In the genomic region with DNA sequence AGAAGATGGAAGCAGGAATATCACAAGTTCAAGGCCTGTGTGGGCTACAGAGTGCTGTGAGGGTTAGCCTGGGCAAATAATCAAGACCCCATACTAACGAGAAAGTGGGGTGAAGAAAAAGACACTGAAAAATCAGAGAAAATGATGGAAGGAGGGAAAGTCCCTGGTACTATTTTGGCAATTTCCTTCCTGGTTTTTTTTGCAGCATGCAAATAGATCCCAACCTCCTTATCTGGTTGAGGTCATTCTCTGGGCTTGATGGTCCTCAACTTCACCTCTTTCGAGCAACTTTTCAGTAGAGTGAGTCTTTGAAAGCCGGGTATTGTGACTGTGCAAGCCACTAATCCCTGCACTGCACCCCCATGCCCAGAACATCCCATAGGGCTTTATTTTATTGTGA, we compare ENCODE assay signal across 20 mouse cellular contexts. TPM values are rescaled to one million over a fixed set of nuclear protein-coding genes. Genes with fewer than 3 reads are reported as not detected.
A peak's percentile ranks its signal among the peaks of the same experiment; 100 is the strongest.
DNase-seq lines count a peak whose midpoint lies in the region; ATAC-seq and TF ChIP-seq lines count a peak whose summit lies in the region.
"Had no signal": no experiment of that assay in that cellular context is flagged by ENCODE, and none has a peak within 500 bp of the region (broad histone marks: within the 10 kb centered on the region; RNA-seq: fewer than 3 reads in every experiment).

No protein-coding gene starts in this region.

- peak; percentile 80 for TF ChIP-seq EP300 in CH12.LX (IDR thresholded peaks at IDR 0.05; ENCODE audit: low read length)

- H3K4me2 ChIP-seq in CH12.LX (ENCODE audit: insufficient read depth, low read depth, poor library complexity, severe bottlenecking): peak overlapping the region; percentile 59; the same call in 1 of the 2 replicates

- ATAC-seq in inflammation-experienced regulatory T-cells, adult 6 months: peak; percentile 6
- no peak for ATAC-seq in erythroid progenitor cell, adult 5-6 weeks (replicated peaks; ENCODE audit: low FRiP score, poor library complexity, severe bottlenecking)
- no peak for ATAC-seq in megakaryocyte progenitor cell, adult 5-6 weeks (replicated peaks; ENCODE audit: poor library complexity)
- ATAC-seq: Patski had no signal

- in situ Hi-C loops in CH12.LX (cut with MboI; ENCODE audit: low pct_ligation_motif_present, low pct_unique_long_range_greater_than_20kb, low sequenced_read_pairs): no loop called here

- no peak for DNase-seq in spleen, adult 2 months (ENCODE audit: low read depth in 1 of 2, low spot score in 2 of 2)
- no peak for DNase-seq in spleen, adult 12 weeks (ENCODE audit: low spot score)
- DNase-seq in thymus, adult 2 months: no peak
- DNase-seq in thymus, postnatal 25 days: no peak
- peak; percentile 58 for DNase-seq in CH12.LX (ENCODE audit: extremely low read depth)
- DNase-seq: adrenal gland, adult 2 months; adrenal gland, adult 8-10 months; adrenal gland, postnatal 10 days; adrenal gland, postnatal 14 days; adrenal gland, postnatal 25 days; adrenal gland, postnatal 36 days; B cell, adult 2 months; cerebellum, adult 11 months; cerebellum, adult 11-12 months; cerebellum, adult 18-20 months had no signal

- peaks cover 10% of the 10 kb centered on the region for H3K9me3 ChIP-seq in CH12.LX (replicated peaks; ENCODE audit: low read length)
- H3K9me3 ChIP-seq: G1E had no signal

- no peaks in the 10 kb centered on the region for H3K4me1 ChIP-seq in spleen, adult 2 months (ENCODE audit: control insufficient read depth, insufficient read depth, insufficient read length)
- peaks cover 2% of the 10 kb centered on the region; the same call in 1 of the 2 replicates for H3K4me1 ChIP-seq in thymus, adult 2 months (replicated peaks; ENCODE audit: control insufficient read depth, insufficient read depth, low read length)
- peaks cover 5 to 32% of the 10 kb centered on the region in 2 experiments; a peak in 3 of 4 replicates for H3K4me1 ChIP-seq in CH12.LX (ENCODE audit: control insufficient read depth in 1 of 2, insufficient read depth in 2 of 2)

- no peak for TF ChIP-seq CTCF in spleen, adult 2 months (IDR thresholded peaks at IDR 0.05; ENCODE audit: extremely low read depth, insufficient read depth, insufficient read length, insufficient replicate concordance)
- no peak for TF ChIP-seq CTCF in thymus, adult 2 months (IDR thresholded peaks at IDR 0.05; ENCODE audit: borderline replicate concordance, control insufficient read depth, extremely low read depth, insufficient read depth, low read length, poor library complexity)
- no peak for TF ChIP-seq CTCF in CH12.LX (conservative IDR thresholded peaks at IDR 0.05 in 1 of 2, IDR thresholded peaks at IDR 0.05 in 1 of 2; ENCODE audit: low read depth in 2 of 2, low read length in 2 of 2)

- TF ChIP-seq POLR2A in spleen, adult 2 months (IDR thresholded peaks at IDR 0.05; ENCODE audit: low read depth, low read length): no peak
- no peak for TF ChIP-seq POLR2A in thymus, adult 2 months (IDR thresholded peaks at IDR 0.05; ENCODE audit: control insufficient read depth, extremely low read depth, insufficient read depth, low read length, poor library complexity)
- TF ChIP-seq POLR2A in CH12.LX (IDR thresholded peaks at IDR 0.05; ENCODE audit: low read depth, low read length): no peak

- TF ChIP-seq RAD21 in CH12.LX (IDR thresholded peaks at IDR 0.05; ENCODE audit: low read depth, low read length): no peak

- WGBS in spleen, adult 2 months: 68% methylated on average over 3 of the region's 3 CpGs
- 83% methylated on average over 3 of the region's 3 CpGs for WGBS in thymus, adult 2 months

- H3K27ac ChIP-seq in spleen, adult 2 months (ENCODE audit: insufficient read depth, low read length): peak overlapping the region; percentile 38; the same call in 1 of the 2 replicates
- 0 out of 2 replicates have a peak overlapping the region, but pooled peaks have one; percentile 7 for H3K27ac ChIP-seq in thymus, adult 2 months (ENCODE audit: control insufficient read depth, insufficient read depth, low read length)
- H3K27ac ChIP-seq in CH12.LX (ENCODE audit: insufficient read depth, low read depth): peak overlapping the region; percentile 93

- dilution Hi-C loops in CH12.LX (cut with MboI; ENCODE audit: extremely low pct_ligation_motif_present, extremely low pct_unique_long_range_greater_than_20kb, low sequenced_read_pairs): no loop called here

- no peak overlapping the region for H3K4me3 ChIP-seq in spleen, adult 2 months (ENCODE audit: extremely low read depth, insufficient read depth, insufficient read length)
- H3K4me3 ChIP-seq in thymus, adult 2 months (ENCODE audit: control insufficient read depth, insufficient read depth, low read length): no peak overlapping the region
- no peak overlapping the region for H3K4me3 ChIP-seq in CH12.LX (replicated peaks in 1 of 3; ENCODE audit: low read depth in 2 of 3, low read length in 2 of 3, poor library complexity in 1 of 3)

- no peaks in the 10 kb centered on the region for H3K79me2 ChIP-seq in CH12.LX (replicated peaks; ENCODE audit: control insufficient read depth, extremely low read depth, insufficient read depth, poor library complexity, severe bottlenecking)

- no peaks in the 10 kb centered on the region for H3K36me3 ChIP-seq in spleen, adult 2 months (ENCODE audit: control insufficient read depth, insufficient read depth, low read length)
- no peaks in the 10 kb centered on the region for H3K36me3 ChIP-seq in thymus, adult 2 months (ENCODE audit: control insufficient read depth, insufficient read depth, low read length)
- peaks cover 0 to 2% of the 10 kb centered on the region in 2 experiments for H3K36me3 ChIP-seq in CH12.LX (replicated peaks in 1 of 2; ENCODE audit: control insufficient read depth in 1 of 2, insufficient read depth in 1 of 2, low read length in 1 of 2)
- H3K36me3 ChIP-seq: G1E had no signal

- H3K27me3 ChIP-seq in spleen, adult 2 months (ENCODE audit: control insufficient read depth, insufficient read depth, low read length): no peaks in the 10 kb centered on the region
- H3K27me3 ChIP-seq in thymus, adult 2 months (ENCODE audit: control insufficient read depth, insufficient read depth, low read length): no peaks in the 10 kb centered on the region
- no peaks in the 10 kb centered on the region for H3K27me3 ChIP-seq in CH12.LX (replicated peaks)
- H3K27me3 ChIP-seq: Patski had no signal

- H3K9ac ChIP-seq in CH12.LX (ENCODE audit: insufficient read depth, low read depth): peak overlapping the region; percentile 32

TF ChIP-seq in CH12.LX, 34 proteins besides CTCF, POLR2A, EP300 and RAD21:
- no peak for TF ChIP-seq HCFC1 (IDR thresholded peaks at IDR 0.05; ENCODE audit: low read depth, low read length)
- peak; percentile 74; the same call in 1 of the 2 replicates for TF ChIP-seq RCOR1 (conservative IDR thresholded peaks at IDR 0.05; ENCODE audit: low read depth, low read length)
- peak; percentile 67 for TF ChIP-seq JUND (conservative IDR thresholded peaks at IDR 0.05; ENCODE audit: low read depth, low read length)
- TF ChIP-seq MAZ (IDR thresholded peaks at IDR 0.05; ENCODE audit: low read depth, low read length): 0 out of 2 replicates have a peak, but pooled peaks have one; percentile 25
- peak; percentile 64; the same call in 1 of the 2 replicates for TF ChIP-seq MAX (IDR thresholded peaks at IDR 0.05; ENCODE audit: low read length)
- peak; percentile 98 for TF ChIP-seq MEF2A (IDR thresholded peaks at IDR 0.05; ENCODE audit: borderline replicate concordance, low read depth, low read length)
- TF ChIP-seq ETS1 (conservative IDR thresholded peaks at IDR 0.05; ENCODE audit: low read depth, low read length): peak; percentile 75
- TF ChIP-seq MAFK (IDR thresholded peaks at IDR 0.05; ENCODE audit: insufficient replicate concordance, low read length): no peak
- TF ChIP-seq JUN (IDR thresholded peaks at IDR 0.05; ENCODE audit: insufficient read depth, low read depth, low read length): peak; percentile 53; the same call in 1 of the 2 replicates
- TF ChIP-seq IRF4 (IDR thresholded peaks at IDR 0.05; ENCODE audit: low read depth, low read length): 0 out of 2 replicates have a peak, but pooled peaks have one; percentile 28
- no peak for TF ChIP-seq MXI1 (IDR thresholded peaks at IDR 0.05; ENCODE audit: low read depth, low read length)
- TF ChIP-seq ZMIZ1 (IDR thresholded peaks at IDR 0.05; ENCODE audit: low read depth, low read length): no peak
- 0 out of 2 replicates have a peak, but pooled peaks have one; percentile 38 for TF ChIP-seq BHLHE40 (IDR thresholded peaks at IDR 0.05; ENCODE audit: low read depth, low read length)
- TF ChIP-seq ELF1 (IDR thresholded peaks at IDR 0.05; ENCODE audit: low read depth, low read length): peak; percentile 57
- peak; percentile 94 for TF ChIP-seq ZNF384 (IDR thresholded peaks at IDR 0.05; ENCODE audit: low read depth, low read length)
- peak; percentile 60 for TF ChIP-seq CHD2 (IDR thresholded peaks at IDR 0.05; ENCODE audit: low read length)
- 0 out of 2 replicates have a peak, but pooled peaks have one; percentile 33 for TF ChIP-seq MYC (IDR thresholded peaks at IDR 0.05; ENCODE audit: low read depth, low read length)
- TF ChIP-seq TCF12 (IDR thresholded peaks at IDR 0.05; ENCODE audit: low read depth, low read length): peak; percentile 73

RNA-seq across cellular contexts. Expression of gene Zfp281, which starts 24.6 kb away (rescaled TPM):
- polyA plus RNA-seq in spleen, adult 2 months (2012; rRNA removed): 1.9 and 2.7 TPM in 2 replicates
- polyA plus RNA-seq in thymus, adult 2 months (2012; rRNA removed): 6.2 TPM in 2 replicates
- total RNA-seq in CH12.LX (2012; rRNA removed) (20.7 and 23.0 TPM in 2 replicates), CH12.LX (2014; rRNA removed) (39.5 and 40.4 TPM in 2 replicates)
- polyA plus RNA-seq in CH12.LX (2012; ENCODE audit: insufficient read length, low read depth): 15.4 and 17.2 TPM in 2 replicates
- polyA plus RNA-seq in inflammation-experienced regulatory T-cells, adult 6 months (2017; shearing (Covaris generic)): 10 to 100 TPM; 12.1 to 24.1 (median 23.5) TPM
- total RNA-seq in erythroid progenitor cell, adult 5-6 weeks (2015; ENCODE audit: low replicate concordance): 5.0 and 7.2 TPM in 2 replicates
- total RNA-seq in erythroid progenitor cell, adult 5-6 weeks (2017; ENCODE audit: low replicate concordance): 4.1 and 5.6 TPM in 2 replicates
- total RNA-seq in megakaryocyte progenitor cell, adult 5-6 weeks (2015): 23.7 and 25.4 TPM in 2 replicates
- total RNA-seq in megakaryocyte progenitor cell, adult 5-6 weeks (2017): 18.9 and 20.5 TPM in 2 replicates

Comparison
In these comparisons a context has a peak if more than half of its experiments do, and no peak if none do; other contexts are left out.
1. H3K27ac ChIP-seq: peak in every context shown above with its lines; median percentile 93 in CH12.LX; 38 in spleen, adult 2 months; 7 in thymus, adult 2 months.